Mouse (Mus musculus) liver, postnatal 0 days (tissue): ENCODE measurements at regions not wholly inside any gene's neighbourhood (a gene's known extent, or its start where the extent isn't known, plus 50 kb on each side); places are given as distances from the start of the nearest gene placed in this dataset.

ENCODE experiments used
- CTCF ChIP-seq: sonication (generic); IDR thresholded peaks from 2 replicates; pipeline ENCODE4 v1.5.1; 2016; ENCODE audit warnings: antibody characterized with exemption, low read depth
- EP300 ChIP-seq: IDR thresholded peaks from 2 replicates; pipeline ENCODE4 v1.6.1; 2016; ENCODE audit warnings: antibody characterized with exemption, low read depth, mild to moderate bottlenecking

DNA sequence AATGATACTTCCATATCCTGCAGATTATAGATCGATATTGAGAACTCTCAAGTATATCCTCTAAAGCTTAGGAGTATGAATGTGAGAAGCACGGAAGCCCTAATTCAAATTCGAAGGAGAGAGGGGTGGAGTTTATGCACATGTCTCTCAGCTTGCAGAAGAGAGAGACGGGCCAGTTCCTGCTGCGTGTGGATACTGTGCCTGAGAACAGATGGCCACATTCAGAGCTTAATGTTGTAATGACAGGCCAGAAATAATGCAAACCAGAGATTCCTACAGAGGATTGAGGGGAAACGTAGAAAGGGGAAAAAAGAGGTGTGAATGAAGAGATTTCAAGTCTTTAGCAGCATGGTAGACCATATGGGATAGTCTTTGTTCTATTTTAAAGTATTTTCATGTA is 145.8 kb downstream of the Ackr3 start:
- no peak for TF ChIP-seq CTCF
- no peak for TF ChIP-seq EP300
